Mouse (Mus musculus) forebrain, embryonic 13.5 days (tissue): Measurements from ENCODE around the gene Pdss2. TPM values are rescaled to one million over a fixed set of nuclear protein-coding genes. Genes with fewer than 3 reads are reported as not detected.

Experiments
- ATAC-seq: fragments of 200-750 bp; cut with Nextera tagmentation; 2 replicates; pipeline ENCODE4 v1.8.0; 2017
- H3K27ac ChIP-seq: fragments of 300-500 bp; sonication (generic); 2 replicates; pipeline ENCODE4 v1.5.1; 2015; ENCODE audit warnings: inconsistent platforms, mild to moderate bottlenecking, moderate library complexity
- H3K27me3 ChIP-seq: fragments of 300-500 bp; sonication (generic); 2 replicates; pipeline ENCODE4 v1.6.1; 2015; ENCODE audit warnings: mild to moderate bottlenecking, inconsistent platforms
- H3K36me3 ChIP-seq: fragments of 300-500 bp; sonication (generic); 2 replicates; pipeline ENCODE4 v1.6.1; 2015; ENCODE audit warnings: mild to moderate bottlenecking, inconsistent platforms; ENCODE audit not compliant: poor library complexity, severe bottlenecking
- H3K4me1 ChIP-seq: fragments of 300-500 bp; sonication (generic); 2 replicates; pipeline ENCODE4 v1.6.1; 2015; ENCODE audit warnings: inconsistent platforms
- H3K4me2 ChIP-seq: fragments of 300-500 bp; sonication (generic); 2 replicates; pipeline ENCODE4 v1.6.1; 2015; ENCODE audit warnings: inconsistent platforms, mild to moderate bottlenecking, moderate library complexity
- H3K4me3 ChIP-seq: fragments of 300-500 bp; sonication (generic); 2 replicates; pipeline ENCODE4 v1.5.1; 2015; ENCODE audit warnings: mild to moderate bottlenecking, inconsistent platforms
- H3K9ac ChIP-seq: fragments of 300-500 bp; sonication (generic); 2 replicates; pipeline ENCODE4 v1.6.1; 2015; ENCODE audit warnings: mild to moderate bottlenecking, inconsistent platforms
- H3K9me3 ChIP-seq: fragments of 300-500 bp; sonication (generic); replicated peaks from 2 replicates; pipeline ENCODE4 v1.6.1; 2016; ENCODE audit warnings: inconsistent platforms
- WGBS: fragments of 180-500 bp; shearing (Covaris S2); methylation state at CpG from one replicate; pipeline ENCODE4 v1.1.7; 2015; 5-methylcytosine and 5-hydroxymethylcytosine counted together
- polyA plus RNA-seq: library from polyadenylated mRNA; unstranded; fragments of >200 nt; fragmentation: Nextera tagmentation; extraction: Ambion mirVana; gene quantifications from 2 replicates; pipeline ENCODE4 v1.2.1, GENCODE M21; 2015

Pdss2 gene
- polyA plus RNA-seq, 1 experiment from 2014 or later, result 15.9 TPM

DNA sequence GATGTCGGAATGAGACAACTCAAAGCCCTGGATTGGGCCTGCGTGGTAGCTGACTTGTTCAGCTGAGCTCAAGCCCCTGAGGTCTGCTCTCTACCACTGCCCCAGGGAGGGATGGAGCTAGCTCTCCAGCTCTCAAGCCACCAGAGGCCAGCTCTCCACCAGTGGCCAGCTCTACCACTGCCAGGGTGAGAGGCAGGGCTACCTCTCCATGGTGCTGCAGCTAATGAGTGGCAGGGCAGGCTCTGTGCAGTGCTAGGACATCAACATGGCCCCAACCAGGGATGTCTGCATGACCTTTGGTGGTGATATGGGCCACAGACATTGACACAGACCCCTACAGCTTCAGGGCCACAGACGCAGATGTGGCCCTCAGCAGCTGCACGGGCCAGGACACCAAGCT lies 144.6 kb downstream of the Pdss2 start:
- H3K27me3 ChIP-seq, result no peaks in the 10 kb centered on the region
- H3K4me2 ChIP-seq, result no peak overlapping the region
- peaks cover 3% of the 10 kb centered on the region; the same call in 1 of the 2 replicates for H3K36me3 ChIP-seq
- ATAC-seq, result no peak
- no peaks in the 10 kb centered on the region for H3K9me3 ChIP-seq
- H3K27ac ChIP-seq, result no peak overlapping the region
- no peak overlapping the region for H3K4me3 ChIP-seq
- WGBS, result 80% methylated on average over 4 of the region's 4 CpGs
- no peak overlapping the region for H3K9ac ChIP-seq
- 0 out of 2 replicates have a peak, but pooled peaks cover 3% of the 10 kb centered on the region for H3K4me1 ChIP-seq

DNA sequence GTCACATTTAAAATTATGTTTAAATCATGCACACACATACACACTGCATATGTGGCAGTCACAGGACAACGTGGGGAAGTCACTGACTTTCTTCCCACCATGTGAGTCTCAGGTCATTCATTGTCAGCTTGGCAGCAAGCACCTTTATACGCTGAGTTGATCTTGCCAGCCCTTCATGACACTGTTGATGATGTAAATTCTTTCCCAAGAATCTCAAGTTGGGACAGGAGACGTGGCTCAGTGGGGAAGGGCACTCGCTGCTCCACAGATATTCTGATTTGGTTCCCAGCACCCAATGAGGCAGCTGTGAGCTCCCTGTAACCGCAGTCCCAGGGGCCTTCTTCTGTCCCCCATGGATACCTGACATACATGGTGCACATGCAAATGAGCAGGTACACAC lies 147.3 kb downstream of the Pdss2 start:
- no peaks in the 10 kb centered on the region for H3K27me3 ChIP-seq
- WGBS, result 94% methylated on average over 5 of the region's 5 CpGs
- H3K4me2 ChIP-seq, result no peak overlapping the region
- H3K4me3 ChIP-seq, result no peak overlapping the region
- H3K9me3 ChIP-seq, result no peaks in the 10 kb centered on the region
- no peak for ATAC-seq
- H3K36me3 ChIP-seq, result peaks cover 3% of the 10 kb centered on the region; the same call in 1 of the 2 replicates
- H3K4me1 ChIP-seq, result 0 out of 2 replicates have a peak, but pooled peaks cover 3% of the 10 kb centered on the region
- H3K9ac ChIP-seq, result no peak overlapping the region
- H3K27ac ChIP-seq, result no peak overlapping the region

DNA sequence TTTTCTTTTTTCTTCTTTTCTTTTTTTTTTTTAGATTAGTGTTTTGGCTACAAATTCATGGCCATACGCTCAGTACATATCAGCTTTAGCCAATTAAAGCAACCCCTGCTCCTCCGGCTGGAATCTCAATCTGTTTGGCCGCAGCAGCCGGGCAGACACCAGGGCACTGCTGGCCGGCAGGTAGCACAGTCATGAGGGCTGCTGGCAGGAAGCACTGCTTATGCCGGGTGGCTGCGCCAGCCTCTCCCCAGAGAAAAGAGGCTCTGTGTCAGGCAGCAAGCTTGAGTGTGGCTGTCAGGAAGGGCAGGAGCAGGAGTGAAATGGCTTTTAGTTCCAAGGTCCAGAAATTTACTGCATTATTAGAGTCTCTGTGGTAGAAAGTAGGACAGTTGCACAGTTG lies 151.0 kb downstream of the Pdss2 start:
- no peaks in the 10 kb centered on the region for H3K36me3 ChIP-seq
- no peak overlapping the region for H3K27ac ChIP-seq
- 83% methylated on average over 7 of the region's 7 CpGs for WGBS
- H3K4me3 ChIP-seq, result no peak overlapping the region
- no peak for ATAC-seq
- H3K4me1 ChIP-seq, result no peaks in the 10 kb centered on the region
- no peak overlapping the region for H3K4me2 ChIP-seq
- no peaks in the 10 kb centered on the region for H3K9me3 ChIP-seq
- H3K27me3 ChIP-seq, result no peaks in the 10 kb centered on the region
- no peak overlapping the region for H3K9ac ChIP-seq

DNA sequence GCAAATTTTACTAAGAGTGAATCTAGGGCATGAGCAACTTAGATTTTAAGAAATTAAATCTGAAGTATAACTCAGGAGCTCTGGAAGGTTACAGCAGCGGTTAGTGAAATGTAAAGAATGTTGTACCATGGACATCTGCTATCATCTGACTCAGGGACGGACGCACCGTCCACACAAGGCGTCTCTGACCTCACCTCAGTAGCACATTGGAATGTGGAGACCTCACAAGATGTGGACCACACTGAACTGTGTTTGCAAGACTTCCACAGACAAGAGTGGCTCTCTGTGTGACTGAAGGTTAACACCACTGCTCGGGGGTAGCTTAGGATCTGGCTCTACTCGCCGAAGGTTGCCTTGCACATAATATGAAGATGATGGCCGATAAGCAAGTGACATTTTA lies 151.7 kb downstream of the Pdss2 start:
- Histone ChIP-seq H3K27ac (no peak overlapping the region), H3K36me3 (no peaks in the 10 kb centered on the region), H3K27me3 (no peaks in the 10 kb centered on the region), H3K9me3 (no peaks in the 10 kb centered on the region), H3K9ac (no peak overlapping the region), H3K4me3 (no peak overlapping the region), H3K4me1 (no peaks in the 10 kb centered on the region), H3K4me2 (no peak overlapping the region)
- 95% methylated on average over 9 of the region's 9 CpGs for WGBS
- ATAC-seq, result no peak

DNA sequence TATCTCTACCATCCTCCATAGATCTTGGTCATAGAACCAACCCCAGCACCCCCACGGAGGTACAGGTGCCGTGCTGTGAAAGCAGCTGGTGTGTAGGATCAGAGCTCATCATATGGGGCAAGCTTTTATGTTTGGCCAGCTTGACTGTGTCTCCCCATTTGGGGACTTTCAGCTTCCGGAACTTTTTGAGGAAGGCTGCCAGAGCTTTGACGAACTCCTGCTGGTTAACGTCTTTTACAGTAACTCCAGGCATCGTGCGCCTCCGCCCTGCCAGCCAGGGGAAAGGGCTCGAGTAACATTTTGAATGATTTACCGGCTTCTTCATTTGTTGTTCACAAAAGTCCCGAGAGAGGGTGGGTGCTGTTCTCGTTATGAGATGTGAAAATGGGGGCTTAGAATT lies 152.4 kb downstream of the Pdss2 start:
- Histone ChIP-seq H3K27ac (no peak overlapping the region), H3K27me3 (no peaks in the 10 kb centered on the region)
- 88% methylated on average over 12 of the region's 12 CpGs for WGBS

DNA sequence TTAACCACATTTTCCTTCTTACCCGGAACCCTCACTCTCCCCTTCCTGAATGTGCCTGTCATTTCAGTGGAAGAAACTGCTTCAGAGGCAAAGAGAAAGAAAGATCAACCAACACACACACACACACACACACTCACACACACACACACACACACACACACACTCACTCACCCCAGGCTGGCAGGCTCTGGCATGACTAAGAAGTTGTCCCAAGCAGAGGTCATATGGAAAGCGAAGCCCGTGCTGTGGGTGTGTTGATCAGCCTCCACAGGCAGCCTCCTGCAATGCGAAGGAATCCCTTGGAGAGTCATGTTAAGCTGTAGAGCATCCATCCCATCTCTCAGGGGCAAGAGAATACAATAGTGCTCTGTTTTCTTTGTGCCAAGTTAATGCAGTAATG lies 154.0 kb downstream of the Pdss2 start:
- Histone ChIP-seq H3K4me1 (no peaks in the 10 kb centered on the region), H3K27me3 (no peaks in the 10 kb centered on the region), H3K9me3 (no peaks in the 10 kb centered on the region), H3K27ac (no peak overlapping the region), H3K9ac (no peak overlapping the region), H3K36me3 (no peaks in the 10 kb centered on the region), H3K4me3 (no peak overlapping the region), H3K4me2 (no peak overlapping the region)
- WGBS, result 81% methylated on average over 4 of the region's 4 CpGs
- no peak for ATAC-seq

More for the DNA sequence above, 152.4 kb downstream of the Pdss2 start:
- H3K36me3 ChIP-seq, result no peaks in the 10 kb centered on the region
- no peaks in the 10 kb centered on the region for H3K4me1 ChIP-seq
- no peak overlapping the region for H3K9ac ChIP-seq
- no peak overlapping the region for H3K4me3 ChIP-seq
- ATAC-seq, result no peak
- no peak overlapping the region for H3K4me2 ChIP-seq
- no peaks in the 10 kb centered on the region for H3K9me3 ChIP-seq

DNA sequence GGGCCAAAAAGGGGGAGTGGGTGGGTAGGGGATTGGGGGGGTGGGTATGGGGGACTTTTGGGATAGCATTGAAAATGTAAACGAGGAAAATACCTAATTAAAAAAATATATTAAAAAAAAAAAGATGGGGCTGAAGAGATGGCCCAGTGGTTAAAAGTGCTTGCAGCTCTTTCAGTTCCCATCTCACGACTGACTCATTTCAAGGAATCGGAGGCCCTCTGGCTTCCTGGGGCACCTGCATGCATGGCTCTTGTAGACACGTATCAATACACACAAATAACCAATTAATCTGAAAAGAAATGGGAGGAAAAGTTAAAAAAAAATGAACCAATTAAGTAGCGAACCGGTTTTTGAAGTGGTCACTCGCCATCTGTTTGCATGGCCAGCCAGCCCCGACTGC lies 155.5 kb downstream of the Pdss2 start:
- no peaks in the 10 kb centered on the region for H3K4me1 ChIP-seq
- no peaks in the 10 kb centered on the region for H3K27me3 ChIP-seq
- no peaks in the 10 kb centered on the region for H3K36me3 ChIP-seq
- WGBS, result 80% methylated on average over 8 of the region's 8 CpGs
- no peak for ATAC-seq
- no peak overlapping the region for H3K27ac ChIP-seq
- no peak overlapping the region for H3K9ac ChIP-seq
- no peaks in the 10 kb centered on the region for H3K9me3 ChIP-seq
- H3K4me2 ChIP-seq, result no peak overlapping the region
- H3K4me3 ChIP-seq, result no peak overlapping the region

DNA sequence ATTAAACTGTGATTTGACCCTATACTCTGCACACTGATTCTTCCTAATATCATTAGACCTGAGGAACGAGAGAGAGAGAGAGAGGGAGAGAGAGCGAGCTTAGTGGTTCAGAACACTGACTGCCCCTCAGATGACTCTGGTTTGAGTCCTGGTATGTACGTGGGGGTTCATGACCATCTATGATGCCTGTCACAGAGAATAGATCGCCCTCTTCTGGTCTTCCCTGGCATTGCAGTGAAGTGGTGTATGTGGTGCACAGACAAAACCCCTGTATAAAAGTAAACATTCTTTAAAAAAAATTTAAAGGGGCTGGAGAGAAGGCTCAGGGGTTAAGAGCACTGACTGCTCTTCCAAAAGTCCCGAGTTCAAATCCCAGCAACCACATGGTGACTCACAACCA lies 157.0 kb downstream of the Pdss2 start:
- Histone ChIP-seq H3K27me3 (no peaks in the 10 kb centered on the region), H3K4me2 (no peak overlapping the region), H3K36me3 (no peaks in the 10 kb centered on the region), H3K9me3 (no peaks in the 10 kb centered on the region), H3K4me3 (no peak overlapping the region), H3K4me1 (no peaks in the 10 kb centered on the region), H3K9ac (no peak overlapping the region), H3K27ac (no peak overlapping the region)
- 38% methylated on average over 5 of the region's 5 CpGs for WGBS
- ATAC-seq, result 0 out of 2 replicates have a peak, but pooled peaks have one; percentile 16

DNA sequence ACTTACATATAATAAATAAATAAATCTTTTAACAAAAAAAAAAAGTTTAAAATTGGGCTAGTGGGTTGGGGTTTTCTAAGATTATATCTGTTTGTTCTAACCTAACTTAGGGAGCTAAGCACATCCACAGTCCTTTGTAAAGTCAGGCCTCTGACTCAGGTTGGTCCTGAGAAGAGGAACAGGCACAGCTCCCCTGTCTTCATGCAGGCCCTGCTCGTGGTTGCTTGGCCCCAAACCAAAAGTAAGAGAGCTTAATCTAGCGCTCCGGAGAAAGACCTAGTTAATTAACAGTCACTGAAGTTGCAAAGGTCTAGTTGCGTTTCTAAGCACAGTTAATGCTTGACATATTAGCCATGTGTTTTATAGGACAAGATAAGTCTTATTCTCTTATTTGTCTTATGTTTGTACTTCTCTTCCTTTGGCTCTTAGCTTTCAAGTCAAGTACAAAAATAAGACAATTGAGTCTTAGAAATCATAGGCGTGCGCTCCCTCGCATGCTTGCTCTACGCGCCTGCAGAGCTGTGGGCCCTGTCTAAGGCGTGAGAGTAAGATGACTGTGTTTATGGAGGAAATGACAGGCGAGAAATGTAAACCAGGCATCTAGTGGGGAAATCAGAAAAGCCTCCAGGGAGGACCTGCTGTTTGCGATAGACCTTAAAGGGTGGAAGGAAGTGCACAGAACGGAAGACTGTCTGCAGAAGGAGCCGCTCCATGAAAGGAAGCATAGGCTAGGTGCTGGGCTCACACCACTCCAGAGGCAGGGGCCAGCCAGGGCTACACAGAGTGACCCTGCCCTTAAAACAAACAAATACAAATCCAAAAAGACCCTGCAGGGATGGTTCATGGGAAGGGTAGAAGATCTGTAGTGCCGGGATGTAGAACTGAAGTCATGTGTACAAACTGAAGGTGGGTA lies 157.7 kb downstream of the Pdss2 start:
- no peaks in the 10 kb centered on the region for H3K36me3 ChIP-seq
- no peak overlapping the region for H3K9ac ChIP-seq
- no peaks in the 10 kb centered on the region for H3K9me3 ChIP-seq
- no peaks in the 10 kb centered on the region for H3K27me3 ChIP-seq
- no peak overlapping the region for H3K4me2 ChIP-seq
- no peak overlapping the region for H3K27ac ChIP-seq
- WGBS, result 82% methylated on average over 15 of the region's 15 CpGs
- no peaks in the 10 kb centered on the region for H3K4me1 ChIP-seq
- H3K4me3 ChIP-seq, result no peak overlapping the region
- ATAC-seq, result no peak

DNA sequence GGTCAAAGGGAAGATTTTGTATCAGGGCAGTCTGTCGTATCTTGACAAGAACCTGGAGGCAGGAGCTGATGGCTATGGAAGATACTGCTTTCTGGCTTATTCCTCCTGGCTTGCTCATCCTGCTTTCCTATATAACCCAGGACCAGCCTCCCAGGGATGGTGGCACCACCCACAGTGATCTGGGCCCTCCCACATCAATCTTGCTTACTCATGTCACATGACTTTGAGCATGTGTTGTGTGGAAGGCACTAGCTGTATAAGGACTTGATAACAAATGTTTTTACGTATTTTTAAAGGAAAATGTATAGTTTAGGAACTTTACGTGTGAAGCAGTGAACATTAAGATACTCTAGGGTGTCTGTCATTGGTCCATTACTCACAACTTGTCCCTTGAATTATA lies 161.4 kb downstream of the Pdss2 start:
- H3K4me3 ChIP-seq, result no peak overlapping the region
- no peaks in the 10 kb centered on the region for H3K36me3 ChIP-seq
- H3K4me2 ChIP-seq, result no peak overlapping the region
- H3K27me3 ChIP-seq, result no peaks in the 10 kb centered on the region
- no peak overlapping the region for H3K9ac ChIP-seq
- WGBS, result 94% methylated on average over 3 of the region's 3 CpGs
- no peak for ATAC-seq
- H3K27ac ChIP-seq, result no peak overlapping the region
- no peaks in the 10 kb centered on the region for H3K4me1 ChIP-seq
- no peaks in the 10 kb centered on the region for H3K9me3 ChIP-seq

DNA sequence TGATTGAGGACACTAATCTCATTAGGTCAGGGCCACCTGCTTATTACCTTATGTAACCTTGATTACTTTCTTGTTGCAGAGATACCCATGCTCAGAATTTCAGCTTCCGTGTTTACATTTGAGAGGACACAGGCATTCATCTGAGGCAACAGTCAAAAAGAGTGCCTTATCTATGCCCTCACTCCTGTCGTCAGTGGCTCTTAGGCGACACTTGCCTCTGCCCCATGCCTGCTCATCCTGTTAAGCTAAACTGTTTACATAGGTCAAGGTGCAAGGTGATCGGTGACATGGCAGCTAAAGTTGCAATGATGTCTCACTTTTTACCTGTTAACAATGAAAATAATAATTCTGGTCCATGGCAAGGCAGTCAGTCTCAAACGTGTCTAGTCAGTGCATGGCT lies 163.3 kb downstream of the Pdss2 start:
- ATAC-seq, result no peak
- Histone ChIP-seq H3K36me3 (no peaks in the 10 kb centered on the region), H3K9me3 (no peaks in the 10 kb centered on the region), H3K27me3 (no peaks in the 10 kb centered on the region), H3K4me1 (no peaks in the 10 kb centered on the region), H3K27ac (no peak overlapping the region), H3K9ac (no peak overlapping the region), H3K4me3 (no peak overlapping the region), H3K4me2 (no peak overlapping the region)
- 92% methylated on average over 5 of the region's 5 CpGs for WGBS

DNA sequence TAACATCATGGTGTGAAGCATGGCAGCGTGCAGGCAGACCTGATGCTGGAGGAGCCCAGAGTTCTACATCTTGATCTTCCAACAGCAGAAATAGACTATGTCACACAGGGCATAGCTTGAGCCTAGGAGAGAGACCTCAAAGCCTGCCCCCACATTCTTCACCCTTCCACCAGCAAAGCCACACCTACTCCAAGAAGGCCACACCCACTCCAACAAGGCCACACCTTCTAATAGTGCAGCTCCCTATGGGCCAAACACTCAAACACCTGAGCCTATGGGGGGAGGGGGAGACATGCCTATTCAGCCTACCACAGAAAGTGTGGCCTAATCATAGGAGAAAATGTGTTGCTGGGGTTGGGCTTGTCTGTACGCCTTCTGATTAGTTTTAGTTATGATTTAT lies 171.6 kb downstream of the Pdss2 start:
- ATAC-seq, result no peak
- WGBS, result 91% methylated on average over 2 of the region's 2 CpGs

DNA sequence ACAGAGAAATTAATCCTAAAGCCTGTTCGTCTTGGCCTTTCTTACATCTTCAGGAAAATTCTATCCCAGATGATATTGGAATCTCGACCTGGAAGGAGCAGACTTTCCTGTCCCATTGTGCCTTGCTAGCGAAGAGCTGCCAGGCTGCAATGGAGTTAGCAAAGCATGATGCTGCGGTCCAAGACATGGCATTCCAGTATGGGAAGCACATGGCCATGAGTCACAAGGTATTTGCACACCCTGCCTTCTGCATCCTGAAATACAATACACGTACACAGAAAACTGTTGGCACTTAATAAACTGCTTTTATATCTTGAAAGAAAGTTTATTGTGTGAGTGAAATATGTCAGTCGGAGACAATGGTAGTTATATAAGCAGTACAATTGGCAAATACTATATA lies 172.5 kb downstream of the Pdss2 start:
- H3K36me3 ChIP-seq, result peaks cover 7% of the 10 kb centered on the region; the same call in 1 of the 2 replicates
- no peak for ATAC-seq
- no peak overlapping the region for H3K27ac ChIP-seq
- H3K4me2 ChIP-seq, result no peak overlapping the region
- no peak overlapping the region for H3K4me3 ChIP-seq
- H3K9ac ChIP-seq, result no peak overlapping the region
- 87% methylated on average over 6 of the region's 6 CpGs for WGBS
- H3K27me3 ChIP-seq, result no peaks in the 10 kb centered on the region
- H3K4me1 ChIP-seq, result no peaks in the 10 kb centered on the region
- H3K9me3 ChIP-seq, result no peaks in the 10 kb centered on the region

More for the DNA sequence above, 171.6 kb downstream of the Pdss2 start:
- no peak overlapping the region for H3K4me2 ChIP-seq
- H3K9me3 ChIP-seq, result no peaks in the 10 kb centered on the region
- peaks cover 7% of the 10 kb centered on the region; the same call in 1 of the 2 replicates for H3K36me3 ChIP-seq
- no peaks in the 10 kb centered on the region for H3K4me1 ChIP-seq
- H3K4me3 ChIP-seq, result no peak overlapping the region
- H3K27me3 ChIP-seq, result no peaks in the 10 kb centered on the region
- H3K27ac ChIP-seq, result no peak overlapping the region
- no peak overlapping the region for H3K9ac ChIP-seq
